Mouse (Mus musculus): ENCODE measurements around the gene Syt13.

The Syt13 gene

GRCm38 (mm10) chr2:92914933-92915553 is at the start of gene Syt13:
TSS of gene Syt13 (plus strand) at chr2:92915098.
- DNase-seq (ENCODE audit: low spot score in 2 of 2): no peak

GRCm38 (mm10) chr2:92866616-92867015 is 48.3 kb upstream of the Syt13 start:
- DNase-seq (ENCODE audit: low spot score in 2 of 2): no peak

GRCm38 (mm10) chr2:92870139-92870836 is 44.6 kb upstream of the Syt13 start:
- no peak for DNase-seq (ENCODE audit: low spot score in 2 of 2)

GRCm38 (mm10) chr2:92871093-92871686 is 43.7 kb upstream of the Syt13 start:
- no peak for DNase-seq (ENCODE audit: low spot score in 2 of 2)

DNA sequence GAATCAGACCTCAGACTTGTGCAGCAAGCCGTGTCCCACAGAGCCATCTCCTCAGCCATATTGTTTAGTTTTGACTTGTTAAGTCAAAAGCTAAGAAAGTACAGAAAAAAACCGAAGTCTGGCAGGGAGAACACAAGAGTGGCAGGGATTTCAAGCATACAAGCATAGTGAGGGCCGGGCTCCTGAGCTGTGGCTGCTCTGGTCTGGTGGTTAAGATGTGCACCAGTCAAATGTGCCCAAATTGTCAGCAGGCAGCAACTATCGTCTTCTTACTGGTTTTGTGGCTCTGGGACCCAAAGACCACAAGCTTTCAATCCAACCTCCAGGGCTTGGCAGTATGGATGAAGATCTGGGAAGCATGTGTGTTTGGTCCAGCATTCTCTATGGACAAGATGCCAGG is 42.2 kb upstream of the Syt13 start:
- no peak for DNase-seq (ENCODE audit: low spot score in 2 of 2)

GRCm38 (mm10) chr2:92874592-92874991 is 40.3 kb upstream of the Syt13 start:
- DNase-seq (ENCODE audit: low spot score in 2 of 2): no peak

DNA sequence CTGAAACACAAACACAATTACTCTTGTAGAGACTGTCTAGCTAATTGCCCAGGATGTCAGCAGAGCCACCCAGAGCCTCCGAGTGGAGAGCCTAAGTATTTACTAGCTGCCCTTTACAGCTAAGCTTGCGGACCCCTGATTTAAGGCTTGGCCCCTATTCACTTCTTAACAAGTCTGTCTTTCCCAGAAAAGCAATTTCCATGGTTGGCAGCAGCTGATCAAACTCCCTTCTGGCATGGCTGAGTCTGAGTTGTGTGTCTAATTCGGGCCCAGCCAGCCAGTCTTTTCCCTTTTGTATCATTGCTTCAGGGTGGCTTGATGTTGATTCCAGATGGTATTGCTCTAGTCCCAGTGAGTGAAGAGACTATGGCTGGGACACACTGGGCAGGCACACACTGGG is 37.4 kb upstream of the Syt13 start:
- DNase-seq (ENCODE audit: low spot score in 2 of 2): no peak

DNA sequence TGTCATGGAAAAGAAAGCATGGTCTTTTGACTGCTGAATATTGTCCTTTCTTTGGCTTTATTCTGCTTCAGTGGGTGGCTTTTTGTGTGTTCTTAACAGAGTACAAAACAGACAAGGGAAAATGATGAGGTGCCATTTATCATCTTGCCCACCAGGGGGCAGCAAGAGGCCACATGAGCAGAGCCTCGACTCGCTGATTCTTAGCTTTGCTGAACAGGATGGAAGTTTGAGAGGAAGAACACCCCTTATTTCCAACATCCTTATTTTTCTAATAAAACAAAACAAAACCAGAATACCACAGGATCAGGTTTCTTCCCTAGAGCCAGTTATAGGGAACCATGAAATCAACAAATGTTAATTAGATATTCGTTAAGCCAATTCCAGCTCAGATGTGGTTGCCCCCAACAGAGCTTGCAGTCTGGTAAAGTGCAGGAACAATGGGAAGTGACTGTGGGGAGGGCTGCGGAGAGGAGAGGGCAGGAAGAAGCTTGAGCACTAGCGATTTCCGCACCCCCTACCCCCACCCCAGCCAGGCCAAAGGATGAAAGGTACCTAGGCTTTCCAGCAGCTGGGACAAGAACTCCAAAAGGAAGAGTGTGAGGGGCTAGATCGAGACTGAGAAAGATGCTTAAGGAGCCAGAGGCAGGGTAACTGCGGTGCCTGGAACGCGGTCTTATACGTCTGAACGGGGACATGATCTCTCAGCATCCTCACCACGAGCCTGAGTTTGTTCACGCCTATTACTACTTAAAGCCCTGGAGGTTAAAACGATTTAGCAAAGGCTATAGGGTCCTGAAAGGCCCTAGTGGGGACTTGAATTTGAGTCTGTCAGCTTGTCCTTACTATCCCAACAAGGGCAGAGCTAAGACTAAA is 31.6 kb upstream of the Syt13 start:
- DNase-seq (ENCODE audit: low spot score in 2 of 2): peak in 1 of 2 experiments; percentile 58

DNA sequence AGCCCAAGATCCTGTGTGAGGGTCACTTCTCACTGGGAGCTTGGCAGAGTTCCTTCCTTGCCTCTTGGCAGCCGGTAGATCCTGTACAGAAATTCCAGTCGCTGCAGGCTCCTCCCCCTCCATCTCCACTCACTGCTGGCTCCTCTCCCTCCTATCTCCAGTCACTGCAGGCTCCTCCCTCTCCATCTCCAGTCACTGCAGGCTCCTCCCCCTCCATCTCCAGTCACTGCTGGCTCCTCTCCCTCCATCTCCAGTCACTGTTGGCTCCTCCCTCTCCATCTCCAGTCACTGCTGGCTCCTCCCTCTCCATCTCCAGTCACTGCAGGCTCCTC is 31.0 kb upstream of the Syt13 start:
- DNase-seq (ENCODE audit: low spot score in 2 of 2): no peak

DNA sequence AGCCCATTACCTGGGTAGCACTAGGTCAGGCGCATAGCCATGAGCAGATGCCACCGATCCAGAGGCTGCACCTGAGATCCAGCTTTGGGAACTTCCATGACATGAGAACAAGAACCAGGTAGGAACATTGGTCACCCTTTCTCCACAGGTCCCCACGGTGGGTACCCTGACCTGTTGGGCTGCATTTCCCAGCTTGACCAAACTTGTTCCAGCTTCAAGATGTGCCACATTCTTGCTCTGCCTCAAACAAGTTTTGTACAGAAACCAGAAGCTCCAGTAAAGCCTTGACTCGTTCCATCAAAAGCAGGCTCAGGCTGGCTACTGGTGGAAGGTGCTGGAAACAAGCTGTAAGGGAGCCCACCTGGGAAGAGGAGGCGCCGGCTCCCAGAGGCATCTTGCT is 29.9 kb upstream of the Syt13 start:
- DNase-seq (ENCODE audit: low spot score in 2 of 2): no peak

- DNase-seq (ENCODE audit: low spot score in 2 of 2): no peak
Observed at GRCm38 (mm10) chr2:92886862-92887261, 28.0 kb upstream of the Syt13 start.

GRCm38 (mm10) chr2:92892524-92892923 is 22.4 kb upstream of the Syt13 start:
- DNase-seq (ENCODE audit: low spot score in 2 of 2): no peak

GRCm38 (mm10) chr2:92903650-92904049 is 11.2 kb upstream of the Syt13 start:
- no peak for DNase-seq (ENCODE audit: low spot score in 2 of 2)

GRCm38 (mm10) chr2:92904307-92904859 is 10.5 kb upstream of the Syt13 start:
- DNase-seq (ENCODE audit: low spot score in 2 of 2): peak in 1 of 2 experiments; percentile 31

GRCm38 (mm10) chr2:92910371-92910770 is 4.5 kb upstream of the Syt13 start:
- DNase-seq (ENCODE audit: low spot score in 2 of 2): peak in 1 of 2 experiments; percentile 21

GRCm38 (mm10) chr2:92912312-92912711 is 2.6 kb upstream of the Syt13 start:
- DNase-seq (ENCODE audit: low spot score in 2 of 2): no peak

GRCm38 (mm10) chr2:92913295-92913694 is 1.6 kb upstream of the Syt13 start:
- peak in 1 of 2 experiments; percentile 20 for DNase-seq (ENCODE audit: low spot score in 2 of 2)

DNA sequence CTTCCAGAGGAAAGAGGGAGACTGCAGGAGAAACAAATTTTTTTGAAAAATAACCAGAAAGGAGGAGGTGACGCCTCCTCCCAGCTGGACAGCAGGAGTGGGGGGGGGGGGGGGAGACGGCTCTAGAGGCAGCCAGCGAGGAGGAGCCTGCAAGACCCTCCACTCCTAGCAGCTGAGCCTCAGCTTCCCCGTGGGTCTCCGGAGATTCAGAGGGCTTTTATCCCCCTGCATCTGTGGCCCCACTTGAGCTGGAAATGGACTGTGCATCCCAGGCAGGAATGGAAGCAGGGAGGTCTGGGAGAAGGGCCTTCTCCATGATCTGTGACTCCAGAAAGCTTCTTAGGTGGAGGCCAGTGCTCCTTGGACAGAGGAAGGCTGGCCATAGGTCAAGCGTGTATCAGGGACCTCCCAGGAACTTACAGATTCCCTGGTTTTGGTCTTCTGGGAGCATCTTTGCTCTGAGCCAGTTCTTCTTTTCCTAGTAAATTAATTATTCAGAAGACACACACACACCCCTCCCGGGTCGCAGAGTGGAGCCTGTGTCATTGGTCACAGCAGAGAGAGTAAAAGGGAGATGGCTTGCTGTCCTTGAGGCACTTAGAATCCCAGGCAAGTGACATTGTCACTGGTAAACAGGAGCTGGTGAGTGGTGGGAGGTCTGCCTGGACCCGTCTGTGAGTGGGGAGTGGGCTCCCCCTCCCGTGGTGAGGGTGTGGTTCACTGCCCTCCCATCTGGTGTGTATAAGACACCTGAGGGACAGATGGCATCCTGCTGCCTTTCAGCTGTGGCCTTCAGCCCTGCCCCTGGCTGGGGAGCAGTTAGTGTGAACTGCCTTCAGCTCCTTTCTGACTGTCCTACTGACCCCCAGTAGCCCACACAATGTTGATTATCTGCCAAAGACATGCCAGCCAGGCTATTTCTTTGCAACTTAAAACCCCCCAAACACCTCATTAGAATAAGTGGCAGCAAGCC is 1.0 kb downstream of the Syt13 start:
- no peak for DNase-seq (ENCODE audit: low spot score in 2 of 2)

DNA sequence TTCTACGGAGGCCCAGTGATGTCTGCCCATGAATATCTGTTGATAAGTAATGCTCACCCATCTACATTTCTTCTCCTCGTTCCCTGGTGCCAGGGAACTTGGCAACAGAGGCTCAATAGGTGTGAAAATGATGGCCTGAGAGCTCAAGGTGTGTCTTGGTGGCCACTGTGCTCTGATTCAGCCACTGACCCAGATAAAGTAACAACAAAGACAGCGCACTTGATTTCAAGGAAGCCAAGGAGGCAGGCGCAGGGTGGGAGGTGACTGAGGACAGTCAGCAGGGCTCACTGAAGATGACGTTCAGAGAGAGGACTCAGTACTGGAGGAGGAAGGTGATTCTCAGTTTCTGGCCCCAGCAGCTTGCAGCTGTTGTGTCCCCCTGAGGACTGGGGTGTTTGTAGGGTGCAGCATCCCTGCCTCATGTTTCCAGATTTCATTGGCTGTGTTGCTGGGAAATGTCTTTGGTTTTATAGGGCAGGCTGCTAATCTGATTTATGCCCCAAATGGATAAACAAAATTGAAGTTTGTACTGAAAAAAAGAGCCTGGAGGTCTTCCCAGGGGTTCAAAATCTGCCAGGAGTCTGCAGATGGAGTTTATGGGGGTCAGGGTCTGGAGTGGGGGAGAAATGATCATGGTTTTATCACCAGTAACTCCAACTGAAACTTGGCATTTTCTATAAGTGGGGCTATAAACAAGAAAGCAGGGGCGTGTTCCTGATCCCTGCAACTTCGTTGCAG is 2.7 kb downstream of the Syt13 start:
- no peak for DNase-seq (ENCODE audit: low spot score in 2 of 2)

GRCm38 (mm10) chr2:92920709-92921108 is 5.8 kb downstream of the Syt13 start:
- no peak for DNase-seq (ENCODE audit: low spot score in 2 of 2)
